Mouse (Mus musculus) adrenal gland, postnatal 10 days (tissue): ENCODE measurements at regions not wholly inside any gene's neighbourhood (a gene's known extent, or its start where the extent isn't known, plus 50 kb on each side); places are given as distances from the start of the nearest gene placed in this dataset. TPM values are rescaled to one million over a fixed set of nuclear protein-coding genes. Genes with fewer than 3 reads are reported as not detected.
A peak's percentile ranks its signal among the peaks of the same experiment; 100 is the strongest.

Experiments used
- DNase-seq: peaks from one replicate; pipeline ENCODE4 v3.0.0; 2021; ENCODE audit warnings: mixed read lengths
- microRNA-seq: library from miRNA; unstranded; fragments of <30 nt; microRNA quantifications from one replicate; pipeline ENCODE4 v1.2.0, GENCODE M21; 2021

- peak; percentile 22 for DNase-seq
Measured at GRCm38 (mm10) chr10:60888541-60888940, 57.2 kb upstream of the Unc5b start.

- DNase-seq, result no peak
Measured at GRCm38 (mm10) chr10:60885348-60886275, 54.2 kb upstream of the Unc5b start.

- DNase-seq, result no peak
Measured at GRCm38 (mm10) chr10:60884806-60885205, 53.4 kb upstream of the Unc5b start.

Small RNA genes in the stretch of these regions (microRNA-seq; reads per million reads assigned to microRNA genes)
- gene Mir466j (not detected), gene Mir6408 (not detected)
